Mouse (Mus musculus): Measurements from ENCODE around the gene 9530077C05Rik.

GRCm38 (mm10) chr9:22433221-22433620, 21.9 kb downstream of the 9530077C05Rik start:
- no peak for TF ChIP-seq CTCF (IDR thresholded peaks at IDR 0.05; ENCODE audit: low read depth)
- no peak for TF ChIP-seq EP300 (IDR thresholded peaks at IDR 0.05; ENCODE audit: low read depth)

Data from liver, embryonic 14.5 days (tissue).